Mouse (Mus musculus) spleen, postnatal 10 days (tissue): ENCODE results near the gene Pfkfb3.

Source experiments
- DNase-seq, 2 experiments: peaks; one replicate each; pipeline ENCODE4 v3.0.0; 2021 to 2022; ENCODE audit warnings: low spot score in 2 of 2

Pfkfb3 gene

DNA sequence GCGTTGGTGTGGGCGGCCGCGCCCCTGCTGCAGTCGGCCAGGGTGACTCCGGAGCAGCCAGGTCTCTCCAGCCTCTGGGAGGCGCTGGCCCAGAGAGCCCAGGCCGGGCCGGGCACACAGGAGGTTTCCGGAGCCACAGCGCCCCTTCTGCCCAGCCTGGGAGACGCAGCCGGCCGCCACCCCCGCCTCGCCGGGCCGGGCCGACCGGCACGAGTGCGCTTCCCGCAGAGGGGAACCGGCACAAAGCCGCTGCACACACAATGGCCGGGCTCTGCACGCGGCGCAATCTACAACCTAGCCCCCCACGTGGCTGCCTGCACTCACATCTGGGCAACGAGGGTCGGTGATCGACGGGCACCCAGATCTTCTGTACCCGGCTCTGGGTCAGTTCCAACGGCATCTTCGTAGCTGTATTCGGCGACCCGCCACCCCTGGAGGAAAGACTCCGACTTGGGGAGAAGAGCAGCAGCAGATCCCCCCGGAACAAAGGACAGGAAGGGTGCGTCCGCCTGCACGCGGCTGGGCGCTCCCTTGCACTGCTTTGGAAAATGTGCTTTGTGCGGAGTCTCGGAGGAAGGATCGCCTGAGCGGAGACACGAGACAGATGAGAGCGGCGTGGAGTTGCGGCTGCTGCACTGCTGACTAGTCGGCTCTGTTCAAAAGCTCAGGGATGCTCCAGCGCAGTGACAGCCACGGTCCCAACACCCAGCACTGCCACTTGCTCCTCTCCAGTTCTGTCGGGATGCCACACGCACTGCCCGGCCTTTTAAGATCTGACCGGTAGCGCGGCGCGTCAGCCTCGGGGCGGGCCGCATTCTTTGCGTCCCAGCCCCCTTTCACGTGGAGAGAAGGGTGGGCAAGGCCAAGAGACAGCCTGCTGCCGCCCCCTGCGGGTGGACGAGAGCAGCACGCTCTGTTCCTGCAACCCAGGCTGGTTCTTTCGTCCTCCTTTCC lies 52.3 kb downstream of the Pfkfb3 start:
- peak; percentile 77 to 88 for DNase-seq

DNA sequence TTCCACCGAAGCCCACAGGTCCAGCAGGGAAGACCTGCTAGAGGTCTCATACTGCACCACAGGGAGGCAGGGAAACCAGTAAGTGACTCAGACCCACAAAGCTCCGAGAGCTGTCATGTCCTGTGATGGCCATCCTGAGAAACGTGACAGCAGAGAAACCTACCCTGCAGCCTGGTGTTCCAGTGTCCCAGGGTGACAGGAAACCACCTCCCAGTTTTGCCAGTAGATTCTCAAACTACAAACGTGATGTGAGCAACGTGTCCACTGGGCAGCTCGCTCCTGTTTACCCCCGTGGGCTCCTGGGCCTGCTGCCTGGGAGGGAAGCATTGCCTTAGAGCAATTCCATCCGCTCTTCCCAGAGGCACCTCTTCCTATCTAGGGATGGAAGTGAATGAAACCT lies 53.2 kb downstream of the Pfkfb3 start:
- DNase-seq = no peak

DNA sequence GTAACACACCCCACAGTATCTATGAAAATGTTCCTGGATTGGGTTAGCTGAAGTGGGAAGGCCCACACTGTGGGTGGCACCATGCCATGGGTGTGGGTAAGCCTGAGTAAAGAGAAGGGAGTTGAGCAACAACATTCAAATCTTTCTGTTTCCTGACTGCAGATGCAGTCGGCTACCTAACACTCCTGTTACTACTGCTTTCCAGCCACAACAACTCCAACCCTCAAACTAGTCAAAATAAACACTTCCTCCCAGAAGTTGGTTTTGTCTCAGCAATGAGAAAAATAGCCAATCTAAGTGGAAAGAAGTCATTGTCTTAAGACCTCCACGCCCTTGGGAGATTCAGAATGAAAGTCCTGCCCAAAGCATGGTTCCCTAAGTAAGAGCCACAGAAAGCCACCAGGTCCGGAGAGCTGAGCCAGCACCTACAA lies 57.3 kb downstream of the Pfkfb3 start:
- DNase-seq = no peak

DNA sequence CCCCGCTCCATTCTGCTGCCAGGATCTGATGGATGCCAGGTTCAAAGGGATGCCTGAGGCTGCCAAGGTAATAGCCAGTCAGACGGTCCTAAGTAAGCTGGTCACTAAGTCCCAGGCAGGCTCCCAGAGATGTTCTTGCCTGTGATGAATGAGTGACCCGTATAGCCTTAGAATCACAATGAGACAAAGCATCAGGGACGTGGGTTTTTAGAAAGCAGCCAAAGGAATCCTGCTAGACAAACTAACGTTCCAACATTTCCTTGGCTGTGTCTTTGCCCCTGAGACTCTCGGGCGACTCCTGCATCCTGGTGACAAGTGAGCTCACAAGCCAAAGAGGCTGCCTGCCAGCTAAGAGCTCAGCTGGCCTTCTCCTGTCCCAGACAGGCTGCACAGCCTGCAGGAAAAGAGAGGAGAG lies 59.0 kb downstream of the Pfkfb3 start:
- DNase-seq = no peak

DNA sequence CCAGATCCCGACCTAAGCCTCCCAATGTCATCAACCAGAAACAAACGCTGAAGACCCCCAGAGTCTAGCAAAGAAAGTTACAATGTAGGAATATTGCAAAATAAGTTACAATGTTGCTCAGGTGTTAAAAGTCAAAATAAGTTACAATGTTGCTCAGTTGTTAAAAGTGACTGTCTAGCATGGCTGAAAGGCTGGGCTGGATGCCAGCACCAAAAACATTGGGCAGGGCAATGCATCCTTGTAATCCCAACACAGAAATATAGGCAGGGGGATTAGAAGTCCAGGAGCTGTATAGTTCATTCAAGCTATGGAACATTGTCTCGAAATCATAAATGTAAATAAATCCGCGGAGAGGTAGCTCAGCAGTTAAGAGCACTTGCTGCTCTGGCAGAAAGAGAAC lies 61.0 kb downstream of the Pfkfb3 start:
- DNase-seq = no peak

DNA sequence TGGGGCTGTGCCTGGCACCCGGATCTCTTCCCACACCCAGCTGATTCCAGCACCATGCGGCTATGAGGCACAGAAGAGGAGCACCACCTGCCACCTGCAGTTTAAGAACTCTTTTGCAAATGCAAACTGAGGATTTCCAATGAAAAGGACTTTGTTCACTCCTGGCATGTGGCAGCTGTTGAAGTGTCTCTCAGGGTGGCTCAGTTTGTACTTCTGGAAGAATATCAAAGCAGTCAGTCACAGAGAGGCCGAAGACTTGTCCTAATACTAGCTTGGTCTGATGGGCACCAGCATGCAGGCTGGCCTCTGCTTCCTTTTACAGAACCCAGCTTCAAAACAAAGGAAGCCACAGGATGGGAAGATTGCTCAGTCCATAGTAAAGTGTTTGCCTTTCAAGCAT lies 62.4 kb downstream of the Pfkfb3 start:
- DNase-seq = no peak

DNA sequence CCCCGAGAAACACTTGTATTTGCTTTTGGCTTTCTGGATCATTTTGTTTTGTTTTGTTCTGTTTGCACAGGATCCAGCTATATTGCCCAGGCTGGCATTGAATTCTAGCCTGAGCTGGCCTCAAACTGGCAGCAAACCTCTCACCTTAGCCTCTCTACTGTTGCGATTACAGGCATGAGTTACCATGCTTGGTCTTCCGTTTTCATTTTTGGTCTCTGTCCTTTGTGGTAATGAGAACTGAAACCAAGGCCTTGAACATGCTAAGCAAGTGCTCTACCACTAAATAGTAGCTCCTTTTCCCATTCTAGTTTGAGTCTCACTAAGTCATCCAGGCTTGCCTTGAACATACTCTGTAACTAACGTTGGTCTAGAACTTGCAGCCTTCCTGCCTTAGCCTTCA lies 63.3 kb downstream of the Pfkfb3 start:
- no peak for DNase-seq

DNA sequence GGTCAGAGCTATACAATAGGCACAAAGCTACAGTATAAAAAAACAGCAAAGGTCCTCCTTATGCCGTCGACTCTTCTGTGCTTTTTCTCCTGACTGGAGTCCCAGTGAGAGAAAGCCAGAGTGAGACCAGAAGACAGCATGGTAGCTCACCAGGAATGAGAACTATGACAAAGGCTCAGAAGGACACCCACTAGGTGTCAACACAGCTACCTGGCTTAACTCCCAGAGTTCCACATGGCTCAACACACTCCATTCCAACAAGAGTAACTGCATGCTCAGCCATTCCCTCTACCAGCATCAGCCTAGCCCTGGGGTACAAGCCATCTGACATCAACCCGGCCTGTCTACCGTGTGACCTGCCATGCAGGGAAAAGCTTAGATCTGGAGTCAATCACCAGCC lies 70.7 kb downstream of the Pfkfb3 start:
- DNase-seq = no peak

DNA sequence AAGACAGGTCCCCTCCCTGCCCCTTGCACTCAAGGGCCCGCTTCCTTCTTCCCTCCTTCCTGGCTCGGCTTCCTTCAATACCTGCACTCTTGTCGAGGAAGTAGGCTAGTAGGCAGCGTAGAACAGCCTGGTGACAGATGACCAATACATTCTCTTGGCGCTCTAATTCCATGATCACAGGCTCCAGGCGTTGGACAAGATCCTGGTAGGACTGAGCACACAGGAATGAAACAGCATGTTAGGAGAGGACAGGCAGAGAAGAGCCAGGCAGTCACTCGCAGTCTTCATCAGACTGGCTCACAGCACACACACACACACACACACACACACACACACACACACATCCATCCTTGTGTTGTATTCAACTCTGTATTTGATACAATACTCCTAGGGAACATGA lies 71.5 kb downstream of the Pfkfb3 start:
- no peak for DNase-seq

DNA sequence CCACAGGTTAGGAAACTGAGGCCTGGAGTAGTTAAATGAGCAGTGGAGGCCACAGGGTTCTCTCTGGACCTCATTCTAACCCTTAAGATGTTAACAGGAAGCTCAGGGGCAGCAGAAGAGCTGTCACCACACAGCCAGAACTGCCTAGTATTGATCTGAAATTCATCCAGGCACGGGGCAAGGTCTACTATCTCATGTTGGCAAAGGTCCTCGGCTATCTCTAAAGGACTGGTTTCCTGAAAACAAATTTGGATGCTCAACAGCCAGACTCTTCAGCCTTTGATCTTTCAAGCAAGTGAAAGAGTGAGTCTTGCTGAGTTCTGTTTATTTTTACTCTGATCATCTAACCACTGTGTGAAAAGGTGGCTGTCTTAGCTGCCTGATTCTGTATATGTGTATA lies 74.9 kb downstream of the Pfkfb3 start:
- no peak for DNase-seq

DNA sequence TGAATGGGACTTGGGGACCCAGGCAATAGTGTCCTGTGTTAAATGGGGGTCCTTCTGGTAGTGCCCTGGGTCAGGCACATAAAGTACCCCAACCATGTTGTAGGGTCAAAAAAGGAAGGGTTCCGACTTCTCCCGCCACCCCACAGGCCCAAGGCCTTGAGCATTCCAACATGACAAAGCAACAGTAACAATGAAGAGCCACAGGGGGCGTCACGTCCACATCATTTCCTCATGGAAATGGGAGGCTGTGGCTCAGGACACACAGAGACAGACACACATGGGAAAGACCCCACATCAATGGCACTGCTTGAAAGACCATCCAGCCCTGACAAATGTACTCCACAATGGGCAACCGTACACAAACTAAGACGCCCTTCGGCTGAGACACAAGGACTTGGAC lies 78.6 kb downstream of the Pfkfb3 start:
- DNase-seq = no peak

DNA sequence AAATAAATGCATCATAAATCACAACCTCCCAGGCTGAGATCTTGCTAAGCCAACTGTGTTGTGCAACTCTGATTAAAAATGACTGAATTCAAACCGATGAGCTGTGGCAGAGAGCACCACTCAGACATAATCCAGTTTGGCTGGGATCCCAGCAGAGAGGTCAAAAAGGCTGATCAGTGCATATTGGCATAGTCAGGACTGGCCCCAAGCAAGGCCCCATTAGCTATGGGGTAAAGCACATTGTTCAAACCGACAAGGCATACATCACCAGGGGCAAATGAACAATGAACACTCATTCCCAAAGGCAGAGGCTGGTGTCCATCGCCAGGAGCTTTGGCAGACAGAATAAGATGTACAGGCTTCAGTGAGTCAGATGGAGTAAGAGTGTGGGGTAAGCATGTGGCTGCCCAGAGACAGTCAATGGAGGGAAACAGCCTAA lies 89.2 kb downstream of the Pfkfb3 start:
- no peak for DNase-seq

DNA sequence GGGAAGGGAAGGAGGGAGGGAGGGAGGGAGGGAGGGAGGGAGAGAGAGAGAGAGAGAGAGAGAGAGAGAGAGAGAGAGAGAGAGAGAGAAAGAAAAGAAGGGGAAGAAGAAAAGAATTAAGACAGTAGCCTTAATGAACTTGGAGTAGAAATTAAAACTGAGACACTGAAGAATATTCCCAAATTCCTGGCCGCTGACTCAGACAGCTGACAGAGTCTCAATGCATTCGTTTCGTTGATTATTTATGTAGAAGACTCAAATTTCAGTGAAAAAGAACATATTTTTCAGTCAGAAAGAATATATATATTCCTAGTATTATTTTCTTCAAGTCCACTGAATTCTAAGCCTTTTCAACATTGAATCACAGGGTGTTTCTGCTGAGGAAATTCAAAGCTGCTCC lies 92.9 kb downstream of the Pfkfb3 start:
- DNase-seq = no peak

DNA sequence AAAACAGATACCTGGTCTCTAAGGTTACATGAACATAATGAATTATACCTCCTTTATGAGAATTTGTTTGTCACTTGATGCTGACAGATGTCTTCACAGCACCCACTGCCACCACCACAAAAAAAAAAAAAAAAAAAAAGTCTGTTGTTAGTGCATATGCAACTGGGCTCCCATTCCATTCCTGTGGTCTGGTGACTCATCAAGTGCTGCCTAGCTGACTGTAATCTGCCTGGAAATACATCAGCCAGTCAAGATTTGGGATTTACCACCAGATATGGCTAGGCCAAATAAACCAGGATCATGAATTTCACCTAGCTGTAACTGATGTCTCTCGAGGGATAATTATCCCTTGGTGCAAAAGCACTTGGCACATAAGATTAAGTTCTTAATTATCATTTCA lies 95.4 kb downstream of the Pfkfb3 start:
- DNase-seq = no peak

DNA sequence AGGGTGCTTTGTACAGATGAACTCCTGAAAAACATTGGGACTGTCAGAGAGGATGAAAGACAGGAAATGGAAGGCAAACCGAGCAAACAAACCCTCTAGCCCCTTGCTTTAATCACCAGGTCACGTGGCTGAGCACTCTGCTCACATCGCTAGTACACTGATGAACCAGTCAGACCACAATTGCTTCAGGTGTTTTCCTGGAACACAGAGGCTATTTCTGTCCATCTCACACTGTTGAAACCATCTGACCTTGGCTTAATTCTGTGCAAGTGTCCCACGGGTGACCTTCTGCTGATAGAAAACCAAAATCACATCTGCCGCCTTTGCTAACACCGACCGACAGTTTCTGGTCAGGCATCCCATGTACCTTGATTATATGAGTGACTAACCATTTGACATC lies 96.0 kb downstream of the Pfkfb3 start:
- no peak for DNase-seq

DNA sequence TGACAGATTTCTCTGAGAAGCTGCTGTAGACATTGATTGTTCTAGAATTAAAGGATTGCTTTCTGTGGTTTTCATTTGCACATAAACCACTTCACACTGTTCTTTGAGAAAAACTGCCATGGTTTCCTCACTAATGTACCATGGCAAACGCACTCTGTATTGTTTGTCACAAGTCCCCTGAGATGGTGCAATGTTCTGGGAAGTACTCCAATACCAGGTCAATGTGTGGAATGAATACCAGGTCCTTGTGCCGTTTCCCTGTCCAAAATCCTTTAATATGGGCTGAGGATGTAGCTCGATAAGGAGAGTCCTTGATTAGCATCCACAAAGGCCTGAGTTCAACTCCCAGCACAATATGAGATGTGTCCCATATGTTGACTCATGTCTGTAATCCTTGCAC lies 105.2 kb downstream of the Pfkfb3 start:
- no peak for DNase-seq

DNA sequence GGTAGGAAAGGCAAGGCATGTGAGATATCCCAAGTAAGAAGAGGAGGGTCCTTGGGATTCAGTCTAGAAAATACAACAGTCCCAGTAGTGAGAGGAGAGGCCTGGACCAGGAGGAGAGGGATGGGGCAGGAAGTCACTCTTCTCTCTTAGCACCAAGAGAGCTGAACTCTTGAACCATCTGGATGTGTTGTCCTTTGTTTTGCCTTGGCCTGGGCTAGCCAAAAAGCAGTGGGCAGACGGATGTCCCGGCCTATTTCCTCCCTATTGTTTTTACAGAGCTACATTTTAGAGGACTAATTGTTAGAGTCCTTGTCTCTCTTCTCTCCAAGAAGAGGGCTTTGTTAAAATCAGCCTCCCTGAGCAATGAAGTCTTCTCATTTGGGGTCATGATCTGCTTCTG lies 106.0 kb downstream of the Pfkfb3 start:
- DNase-seq = no peak

DNA sequence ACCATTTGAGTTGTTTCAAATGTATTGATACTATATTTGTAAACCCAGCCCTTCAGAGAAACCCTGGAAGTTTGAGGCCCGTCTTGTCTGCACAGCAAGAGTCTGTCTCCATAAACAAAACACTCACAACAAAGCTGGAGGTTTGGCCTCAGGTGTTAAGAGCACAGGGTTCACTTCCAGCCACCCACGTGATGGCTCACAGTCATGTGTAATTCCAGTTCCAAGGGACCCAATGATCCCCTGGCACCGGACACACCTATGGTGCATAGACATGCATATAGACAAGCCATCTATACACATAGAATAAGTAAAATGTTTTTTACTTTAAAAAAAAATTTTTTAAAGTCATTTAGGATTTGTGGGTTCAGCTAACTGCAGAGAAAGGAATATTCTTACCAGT lies 108.2 kb downstream of the Pfkfb3 start:
- no peak for DNase-seq

DNA sequence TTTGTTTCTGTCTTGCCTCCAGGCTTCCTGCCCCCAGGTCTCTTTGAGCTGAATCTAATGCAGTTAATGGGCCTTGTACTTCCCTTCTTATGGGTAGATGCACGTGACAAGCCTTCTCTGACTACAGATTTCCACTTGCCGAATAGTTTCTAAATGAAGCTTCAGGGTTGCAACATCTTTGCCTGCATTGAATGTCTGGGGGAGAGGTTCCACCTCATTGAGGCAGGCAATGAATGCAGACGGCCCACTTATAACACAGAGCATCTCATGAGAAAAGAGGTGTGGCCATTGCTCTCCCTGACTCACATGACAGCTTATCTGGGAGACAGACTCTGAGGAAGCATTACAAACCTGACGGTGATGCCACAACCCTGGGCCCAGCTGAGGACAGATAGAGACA lies 112.0 kb downstream of the Pfkfb3 start:
- DNase-seq = no peak

DNA sequence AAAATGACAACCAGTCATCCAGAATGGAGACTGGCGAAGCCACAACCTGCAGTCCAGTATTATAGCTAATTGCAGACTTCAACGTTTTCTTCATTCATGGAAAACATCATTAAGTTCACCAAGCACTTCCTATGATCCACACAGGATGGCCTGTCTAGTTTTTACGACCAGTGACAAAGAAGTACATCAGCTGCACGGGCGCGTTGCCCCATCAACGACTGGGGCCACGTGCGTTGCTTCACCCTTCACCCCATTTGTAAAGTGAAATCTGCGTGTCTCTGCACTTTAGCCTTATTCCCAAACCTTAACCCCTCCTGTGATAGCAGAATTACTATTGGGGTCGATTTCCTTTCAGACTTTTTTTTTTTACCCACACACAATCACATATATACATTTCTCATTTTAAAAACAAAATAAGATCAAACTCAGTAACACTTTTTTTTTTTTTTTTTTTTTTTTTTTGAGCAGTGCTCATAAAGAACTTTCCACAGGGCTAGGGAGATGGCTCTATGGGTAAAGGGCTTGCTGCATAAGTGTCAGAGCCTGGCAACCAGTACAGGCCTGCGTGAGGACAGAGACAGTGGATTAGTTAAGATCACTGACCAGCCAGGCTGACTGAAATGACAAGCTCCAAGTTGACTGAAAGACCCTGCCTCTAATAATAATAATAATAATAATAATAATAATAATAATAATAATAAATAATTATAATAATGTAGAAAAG lies 115.5 kb downstream of the Pfkfb3 start:
- no peak for DNase-seq

DNA sequence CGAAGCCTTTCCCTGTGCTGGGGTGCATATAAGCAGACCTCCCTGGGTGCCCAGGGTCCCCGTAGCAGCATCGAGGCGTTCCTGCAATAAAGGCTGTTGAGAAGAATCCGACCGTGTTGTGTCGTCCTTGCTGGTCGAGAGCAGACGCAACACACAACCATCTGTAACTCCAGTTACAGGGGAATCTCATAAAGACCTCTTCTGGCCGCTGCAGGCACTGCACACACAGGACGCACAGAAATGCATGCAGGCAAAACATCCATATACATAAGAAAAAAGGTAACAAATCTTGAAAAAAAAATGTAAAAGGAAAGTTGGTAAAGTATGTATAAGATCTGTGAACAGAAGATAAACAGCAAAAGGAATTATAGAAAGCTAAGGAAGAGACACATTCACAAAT lies 117.5 kb downstream of the Pfkfb3 start:
- no peak for DNase-seq

DNA sequence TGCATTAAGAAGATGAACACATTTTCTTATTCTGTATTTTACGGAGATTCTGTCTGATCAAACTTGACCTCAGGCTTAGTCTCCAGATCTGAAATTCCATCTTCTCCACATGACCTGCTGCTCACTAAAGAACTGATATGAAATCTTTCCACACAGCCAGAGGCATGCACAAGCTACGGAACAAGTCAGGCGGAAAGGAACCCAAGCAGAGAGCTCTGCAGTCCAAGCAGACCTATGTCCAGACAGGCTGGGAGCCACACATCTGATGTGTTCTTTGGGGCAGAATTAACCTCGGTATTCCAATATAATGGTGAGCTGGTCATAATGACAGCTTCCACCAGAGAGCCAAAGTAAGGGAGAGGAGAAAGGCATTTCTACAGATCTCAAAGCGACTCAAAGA lies 120.5 kb downstream of the Pfkfb3 start:
- DNase-seq = no peak

DNA sequence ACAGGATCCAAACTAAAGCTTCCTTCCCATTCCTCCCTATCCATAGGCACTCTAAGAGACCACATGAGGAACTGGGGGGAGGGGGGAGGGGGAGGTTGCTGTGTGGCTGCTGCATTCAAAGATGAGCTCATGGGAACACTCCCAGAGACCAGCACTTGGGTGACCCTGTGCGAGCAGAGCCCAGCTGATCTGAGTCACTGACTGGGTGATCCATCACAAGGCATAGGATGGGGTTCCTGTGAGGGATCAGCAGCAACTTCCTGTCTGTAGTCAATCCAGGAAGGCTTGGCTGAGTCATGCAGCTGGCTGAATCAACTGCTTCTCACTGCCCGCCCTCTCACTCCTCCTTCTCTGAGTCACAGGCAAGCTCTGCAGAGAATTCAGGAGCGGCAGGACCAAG lies 124.3 kb downstream of the Pfkfb3 start:
- DNase-seq = peak in 1 of 2 experiments; percentile 16
